Mouse (Mus musculus) CD4-positive helper T cell, adult 2 months (primary cell): ENCODE results near the gene Arrb1.
A peak's percentile ranks its signal among the peaks of the same experiment; 100 is the strongest.

Experiments used
- DNase-seq: peaks from one replicate; pipeline ENCODE4 v3.0.0-alpha.2; 2012; ENCODE audit warnings: low read depth, missing footprints, low spot score

Arrb1 gene

GRCm38 (mm10) chr7:99579491-99580190, 44.4 kb downstream of the Arrb1 start:
- DNase-seq, result no peak

DNA sequence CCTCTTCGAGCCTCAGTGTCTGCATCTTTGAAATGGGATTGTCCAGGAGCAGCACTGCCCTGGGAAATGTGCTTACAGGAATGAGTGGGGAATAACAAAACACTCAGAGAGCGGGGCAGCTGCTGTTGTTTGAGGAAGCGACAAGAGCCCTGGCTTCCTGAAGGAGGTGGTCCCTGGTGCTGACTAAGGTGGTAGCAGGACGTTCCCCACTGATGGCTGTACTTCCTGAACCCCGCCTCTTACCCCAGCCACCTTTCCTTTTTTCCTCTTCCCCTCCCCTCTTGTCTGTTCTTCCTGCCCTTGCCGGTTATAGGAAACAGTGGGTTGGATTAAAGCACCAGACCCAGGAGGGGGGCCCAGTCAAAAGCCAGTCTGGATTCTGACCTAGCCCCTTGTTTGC, 45.0 kb downstream of the Arrb1 start:
- DNase-seq, result no peak

- no peak for DNase-seq
These were observed 47.0 kb downstream of the Arrb1 start for GRCm38 (mm10) chr7:99582306-99582705.

DNA sequence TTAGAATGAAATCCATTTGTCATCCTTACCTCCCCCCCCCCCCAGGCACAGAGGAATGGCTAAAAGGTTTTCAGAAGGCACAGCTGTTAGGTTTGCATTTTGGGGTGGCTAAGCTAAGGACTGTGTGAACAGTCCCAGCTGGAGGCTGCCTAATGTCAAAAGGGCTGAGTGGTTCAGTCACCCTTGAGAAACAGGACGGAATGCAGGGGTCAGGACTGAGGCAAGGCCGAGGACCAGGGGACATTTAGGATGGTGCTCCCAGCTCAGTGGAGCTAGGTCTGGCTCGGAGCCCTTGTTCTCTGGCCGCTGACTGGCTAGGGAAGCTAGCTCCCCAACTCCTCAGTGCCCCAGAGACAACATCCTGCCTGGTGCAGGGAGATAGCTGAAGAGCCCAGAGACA, 47.6 kb downstream of the Arrb1 start:
- no peak for DNase-seq

GRCm38 (mm10) chr7:99583625-99584024, 48.4 kb downstream of the Arrb1 start:
- no peak for DNase-seq

- no peak for DNase-seq
These were observed 50.7 kb downstream of the Arrb1 start for GRCm38 (mm10) chr7:99585976-99586375.

DNA sequence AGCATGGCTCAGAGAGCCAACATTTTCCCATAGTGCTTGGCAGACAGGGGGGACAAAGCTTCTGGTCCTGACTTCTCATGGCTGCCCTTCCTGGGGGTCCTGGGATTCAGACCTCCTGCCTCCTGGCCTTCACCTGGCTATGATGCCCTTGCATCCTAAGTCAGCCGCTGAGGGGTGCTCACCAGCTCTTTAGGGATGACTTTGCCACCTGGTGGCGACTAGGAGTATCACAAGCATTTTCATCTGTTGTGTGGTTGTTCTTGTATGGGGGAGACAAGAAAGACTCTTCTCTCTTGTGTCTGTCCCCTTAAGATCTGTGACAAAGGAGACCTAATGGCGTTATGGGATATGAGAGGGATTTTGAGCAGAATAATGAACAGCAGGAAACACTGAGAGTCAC, 54.8 kb downstream of the Arrb1 start:
- DNase-seq, result peak; percentile 67

- no peak for DNase-seq
These were observed 55.4 kb downstream of the Arrb1 start for GRCm38 (mm10) chr7:99590646-99591045.

DNA sequence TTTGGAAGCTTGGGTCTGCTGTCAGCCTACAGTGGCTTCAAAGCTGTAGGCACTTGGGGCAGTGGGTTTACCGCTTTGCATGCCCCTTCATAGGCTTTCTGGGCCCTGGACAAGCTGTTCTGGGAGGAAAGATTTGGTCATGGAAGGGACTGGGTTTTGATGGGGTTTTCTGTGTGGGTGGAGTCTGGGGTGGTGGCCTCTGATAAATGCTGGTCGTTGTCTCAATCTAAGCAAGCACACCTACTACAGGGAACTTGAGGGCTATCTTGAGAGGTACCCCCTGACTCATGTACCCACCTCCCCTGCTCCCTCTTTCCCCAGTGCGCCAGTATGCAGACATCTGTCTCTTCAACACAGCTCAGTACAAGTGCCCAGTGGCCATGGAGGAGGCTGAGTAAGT, 57.4 kb downstream of the Arrb1 start:
- DNase-seq, result no peak

DNA sequence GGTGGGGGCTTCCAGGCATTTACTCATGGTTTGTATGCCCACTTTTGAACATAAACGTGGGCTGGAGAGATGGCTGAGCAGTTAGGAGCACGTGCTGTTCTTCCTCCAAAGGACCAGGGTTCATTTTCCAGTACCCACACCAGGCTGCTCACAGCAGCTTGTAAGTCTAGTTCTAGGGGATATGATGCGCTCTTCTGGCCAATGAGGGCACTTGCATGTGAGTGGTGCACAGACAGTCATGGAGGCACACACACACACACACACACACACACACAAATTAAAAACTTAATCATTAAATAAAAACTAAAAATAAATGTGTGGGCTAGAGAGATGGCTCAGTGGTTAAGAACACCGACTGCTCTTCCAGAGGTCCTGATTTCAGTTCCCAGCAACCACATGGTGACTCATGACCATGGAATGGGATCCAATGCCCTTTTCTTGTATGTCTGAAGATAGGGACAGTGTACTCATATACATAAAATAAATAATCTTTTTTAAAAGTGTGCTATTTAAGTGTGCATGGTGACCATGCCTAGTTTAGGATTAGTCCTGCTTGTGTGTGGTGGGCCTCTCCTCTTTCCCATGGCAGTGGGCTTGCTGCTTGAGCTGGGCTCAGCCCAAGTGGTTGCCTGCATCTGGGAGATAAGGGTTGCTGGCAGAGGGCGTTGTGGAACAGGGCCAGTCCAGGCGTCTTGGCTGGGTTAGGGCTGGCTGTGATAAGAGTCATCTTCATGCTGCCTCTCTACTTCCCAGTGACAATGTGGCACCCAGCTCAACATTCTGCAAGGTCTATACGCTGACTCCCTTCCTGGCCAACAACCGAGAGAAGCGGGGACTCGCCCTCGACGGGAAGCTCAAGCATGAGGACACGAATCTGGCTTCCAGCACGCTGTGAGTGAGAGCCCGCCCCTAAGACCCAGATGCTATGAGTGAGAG, 58.9 kb downstream of the Arrb1 start:
- DNase-seq, result no peak

- no peak for DNase-seq
These were observed 63.5 kb downstream of the Arrb1 start for GRCm38 (mm10) chr7:99598722-99599121.

- DNase-seq, result no peak
These were observed 68.8 kb downstream of the Arrb1 start for GRCm38 (mm10) chr7:99603875-99604662.

DNA sequence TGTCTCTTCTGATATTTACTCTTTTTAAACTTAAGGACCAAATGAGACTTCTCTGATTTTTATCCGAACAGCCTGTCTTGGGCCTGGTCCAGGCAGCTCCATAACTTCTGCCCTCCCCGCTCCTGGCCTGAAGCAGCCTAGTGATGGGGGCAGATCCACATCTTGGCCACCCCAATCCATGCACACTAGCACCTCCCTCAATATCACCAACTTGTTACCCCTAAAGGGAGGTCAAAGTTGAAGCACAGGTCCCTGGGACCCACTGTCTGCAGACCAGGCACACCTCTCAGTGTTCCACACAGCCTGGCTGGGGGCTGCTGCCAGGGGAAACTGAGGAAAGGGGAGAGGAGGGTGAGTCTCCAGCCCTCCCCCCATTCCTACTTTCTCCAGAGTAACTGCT, 69.8 kb downstream of the Arrb1 start:
- no peak for DNase-seq

DNA sequence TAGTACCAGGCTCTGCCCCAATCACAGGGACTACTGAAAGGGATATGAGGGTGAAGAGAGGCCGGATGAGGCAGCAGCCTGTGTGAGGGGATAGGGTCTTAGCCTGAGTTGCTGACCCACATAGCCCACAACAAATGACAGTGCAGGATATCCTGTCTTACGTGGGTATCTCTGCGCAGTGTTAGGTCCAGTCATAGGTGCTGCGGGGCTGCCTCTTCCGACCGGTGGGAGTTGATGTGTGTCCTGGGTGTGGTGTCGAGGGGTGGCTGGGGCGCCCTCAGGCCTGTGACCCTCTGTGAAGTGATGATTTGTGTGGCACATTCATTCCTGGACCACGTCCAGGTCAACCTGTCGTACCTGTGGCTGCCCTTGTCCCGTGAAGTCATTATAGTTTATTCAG, 71.0 kb downstream of the Arrb1 start:
- DNase-seq, result no peak

GRCm38 (mm10) chr7:99606766-99607165, 71.5 kb downstream of the Arrb1 start:
- DNase-seq, result no peak

GRCm38 (mm10) chr7:99607632-99608031, 72.4 kb downstream of the Arrb1 start:
- DNase-seq, result no peak

DNA sequence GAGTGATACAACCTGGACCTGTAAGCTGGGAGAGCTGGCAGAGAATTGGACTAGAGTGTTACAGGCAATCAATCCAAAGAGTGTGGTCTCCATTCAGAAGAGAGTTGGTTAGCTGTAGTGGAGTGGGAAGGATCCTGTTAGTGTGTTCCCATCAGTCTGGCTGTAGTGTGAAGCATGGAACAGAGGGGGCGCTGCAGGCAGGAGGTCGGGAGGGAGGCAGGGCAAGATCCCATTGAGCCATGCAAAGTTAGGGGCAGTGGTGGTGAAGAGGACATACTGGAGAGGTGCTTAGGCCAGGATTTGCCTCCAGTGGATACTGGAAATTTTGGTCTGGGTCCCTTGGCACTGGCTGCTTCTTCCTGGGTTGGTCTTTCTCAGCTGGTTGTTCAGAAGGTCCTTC, 83.0 kb downstream of the Arrb1 start:
- DNase-seq, result no peak

DNA sequence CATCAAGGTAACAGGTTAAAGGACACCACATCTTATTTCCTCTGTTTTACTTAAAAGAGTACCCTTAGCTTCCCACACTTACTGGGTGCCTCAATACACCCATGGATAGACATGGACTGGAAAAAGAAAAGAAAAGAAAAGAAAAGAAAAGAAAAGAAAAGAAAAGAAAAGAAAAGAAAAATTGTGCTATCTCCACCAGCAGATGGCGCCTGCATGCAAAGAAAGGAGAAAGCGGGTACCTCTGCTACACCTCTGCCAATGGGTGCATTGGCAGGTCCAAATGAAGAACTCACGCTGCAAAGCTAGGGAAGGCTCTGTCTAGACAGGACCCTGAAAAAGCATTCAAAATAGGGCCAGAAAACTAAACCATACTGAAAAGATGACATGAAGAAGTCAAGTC, 83.6 kb downstream of the Arrb1 start:
- DNase-seq, result peak; percentile 31

- peak; percentile 77 for DNase-seq
These were observed 90.6 kb downstream of the Arrb1 start for GRCm38 (mm10) chr7:99625722-99626375.

- peak; percentile 24 for DNase-seq
These were observed 91.4 kb downstream of the Arrb1 start, which contains the start of gene Tpbgl for GRCm38 (mm10) chr7:99626376-99627270. TSS of gene Tpbgl (minus strand) at chr7:99627103.
